In genomic region chr13:43684499-43684994, GRCm38 (mm10) we compare ENCODE assay signal across 8 mouse cellular contexts.
DNase-seq lines count a peak whose midpoint lies in the region; TF ChIP-seq lines count a peak whose summit lies in the region.

No protein-coding gene starts in this region.

- TF ChIP-seq CTCF in left cerebral cortex, adult 2 months (IDR thresholded peaks at IDR 0.05), result no peak; the same call in 1 of the 2 replicates
- TF ChIP-seq CTCF in brain, embryonic 14.5 days (IDR thresholded peaks at IDR 0.05; ENCODE audit: borderline replicate concordance, extremely low read depth, insufficient read depth, insufficient read length), result no peak

- TF ChIP-seq POLR2A in brain, embryonic 14.5 days (IDR thresholded peaks at IDR 0.05; ENCODE audit: borderline replicate concordance, extremely low read depth, insufficient read depth, insufficient read length, poor library complexity, severe bottlenecking), result no peak

- no peak overlapping the region for H3K4me3 ChIP-seq in left cerebral cortex, adult 2 months

- peak; percentile 16 to 28 for DNase-seq in left cerebral cortex, adult 2 months (ENCODE audit: extremely low spot score in 1 of 2, low spot score in 2 of 2)
- no peak for DNase-seq in left cerebral cortex, adult 11 months (ENCODE audit: low spot score)
- peak; percentile 72 for DNase-seq in brain, embryonic 14.5 days (ENCODE audit: low read depth)
- peak; percentile 59 for DNase-seq in gastrocnemius, postnatal 14 days
- peak; percentile 15 to 22 for DNase-seq in kidney, adult 8-10 months
- peak; percentile 60 for DNase-seq in lung, postnatal 10 days
- DNase-seq in thymus, postnatal 4 days, result no peak
- no peak for DNase-seq in thymus, postnatal 14 days

- H3K27ac ChIP-seq in left cerebral cortex, adult 2 months, result no peak overlapping the region

- intact Hi-C loops in left cerebral cortex, adult 2 months (cut with DNase I), result loop anchor here (5.0 kb wide), 1 partner anchor 67 kb away; the partner anchor contains the start of gene Rnf182
- intact Hi-C loops in gastrocnemius, postnatal 14 days (cut with DNase I; ENCODE audit: low total_unique reads), result no loop called here

Comparison
In these comparisons a context has a peak if more than half of its experiments do, and no peak if none do; other contexts are left out.
1. DNase-seq: peak in left cerebral cortex, adult 2 months (2 of 2), brain, embryonic 14.5 days (single experiment), gastrocnemius, postnatal 14 days (single experiment), kidney, adult 8-10 months (2 of 2) and lung, postnatal 10 days (single experiment); none in left cerebral cortex, adult 11 months (single experiment), thymus, postnatal 4 days (single experiment) and thymus, postnatal 14 days (single experiment).